Mouse (Mus musculus): ENCODE results near the gene Creld1. TPM values are rescaled to one million over a fixed set of nuclear protein-coding genes. Genes with fewer than 3 reads are reported as not detected.

Gene Creld1
- polyA plus RNA-seq, 1 experiment = 0.38 TPM

DNA sequence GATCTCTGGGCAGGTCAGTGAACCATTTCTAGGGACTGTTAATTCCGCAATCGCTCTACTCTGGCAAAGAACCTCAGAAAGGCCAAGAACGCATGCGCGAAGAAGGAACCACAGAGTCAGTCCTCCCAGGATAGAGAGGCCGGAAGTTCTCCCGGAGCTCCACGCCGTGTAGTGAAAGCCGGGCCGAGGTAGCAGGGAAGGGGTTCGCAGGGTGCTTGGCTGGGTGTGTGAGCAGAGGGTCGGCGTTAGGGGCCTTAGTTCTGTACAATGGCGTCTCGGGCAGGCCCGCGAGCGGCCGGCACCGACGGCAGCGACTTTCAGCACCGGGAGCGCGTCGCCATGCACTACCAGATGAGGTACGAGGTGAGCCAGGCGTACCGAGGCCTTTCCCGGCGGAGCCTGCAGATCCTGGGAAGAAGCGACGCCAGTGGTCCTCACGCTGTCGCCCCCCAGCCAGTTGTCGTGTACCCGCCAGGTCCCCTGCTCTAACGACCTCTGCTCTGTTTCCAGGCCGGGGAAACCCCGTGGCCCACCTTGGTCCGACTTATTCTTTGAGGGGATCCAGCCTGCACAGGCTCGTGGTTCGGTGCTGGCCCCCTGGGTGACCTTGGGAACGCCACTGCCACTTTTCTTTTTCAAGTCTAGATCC is 40.5 kb upstream of the Creld1 start, which contains the start of gene Jagn1:
TSS of gene Jagn1 (plus strand) at position 128 of the 649 bp plus-strand sequence.
- Histone ChIP-seq H3K27me3 (ENCODE audit: control insufficient read depth) (no peaks in the 10 kb centered on the region), H3K4me3 (replicated peaks) (peak within 1 kb of the TSS; percentile 74), H3K36me3 (ENCODE audit: control insufficient read depth) (peaks cover 17% of the 10 kb centered on the region), H3K4me1 (ENCODE audit: control insufficient read depth) (peaks cover 19% of the 10 kb centered on the region), H3K9me3 (ENCODE audit: control insufficient read depth, low read length) (no peaks in the 10 kb centered on the region)
- TF ChIP-seq GATA1 (IDR thresholded peaks at IDR 0.05; ENCODE audit: low read length) = no peak
- no peak for TF ChIP-seq TAL1 (IDR thresholded peaks at IDR 0.05; ENCODE audit: low read length)

GRCm38 (mm10) chr6:113443091-113443490 is 40.0 kb upstream of the Creld1 start:
- no peak for TF ChIP-seq TAL1 (IDR thresholded peaks at IDR 0.05; ENCODE audit: low read length)
- TF ChIP-seq GATA1 (IDR thresholded peaks at IDR 0.05; ENCODE audit: low read length) = no peak
- Histone ChIP-seq H3K4me3 (replicated peaks) (peak overlapping the region; percentile 74), H3K4me1 (ENCODE audit: control insufficient read depth) (peaks cover 19% of the 10 kb centered on the region), H3K27me3 (ENCODE audit: control insufficient read depth) (no peaks in the 10 kb centered on the region), H3K36me3 (ENCODE audit: control insufficient read depth) (peaks cover 22% of the 10 kb centered on the region), H3K9me3 (ENCODE audit: control insufficient read depth, low read length) (no peaks in the 10 kb centered on the region)

DNA sequence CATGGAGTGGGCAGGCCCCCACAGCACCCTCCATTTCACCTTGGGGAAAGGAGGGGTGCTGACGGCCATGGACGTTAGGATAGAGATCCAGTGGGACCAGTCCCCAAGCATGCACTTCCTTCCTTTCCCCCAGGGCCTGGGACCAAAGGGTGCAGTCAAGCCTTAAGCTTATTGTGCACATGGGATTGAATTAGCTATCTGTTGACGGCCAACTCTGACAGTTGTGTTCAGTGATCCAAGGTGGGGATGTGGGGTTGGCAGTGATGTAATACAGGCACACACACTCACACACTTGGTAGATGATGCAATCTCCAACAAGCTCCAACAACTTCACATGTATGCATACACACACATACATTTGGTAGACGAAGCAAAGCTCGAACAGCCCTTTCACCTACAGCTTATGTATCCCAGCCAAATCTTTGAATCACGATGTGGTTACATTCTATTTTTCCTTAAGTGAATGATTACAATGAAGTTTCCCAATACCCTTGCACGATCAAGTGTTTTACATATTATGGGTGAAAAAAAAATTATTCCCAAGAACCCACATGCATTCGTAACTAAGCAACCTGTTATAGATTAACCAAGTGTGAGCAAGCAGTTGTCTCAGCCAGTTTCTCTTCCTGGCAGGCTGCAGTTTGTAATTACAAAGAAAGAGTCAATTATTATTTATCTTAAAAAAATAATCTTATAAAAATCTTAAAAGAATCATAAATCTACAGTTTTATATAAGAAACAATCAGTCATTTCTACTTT is 38.7 kb upstream of the Creld1 start:
- H3K36me3 ChIP-seq (ENCODE audit: control insufficient read depth) = peaks cover 30% of the 10 kb centered on the region
- no peaks in the 10 kb centered on the region for H3K9me3 ChIP-seq (ENCODE audit: control insufficient read depth, low read length)
- TF ChIP-seq TAL1 (IDR thresholded peaks at IDR 0.05; ENCODE audit: low read length) (no peak), GATA1 (IDR thresholded peaks at IDR 0.05; ENCODE audit: low read length) (no peak)

DNA sequence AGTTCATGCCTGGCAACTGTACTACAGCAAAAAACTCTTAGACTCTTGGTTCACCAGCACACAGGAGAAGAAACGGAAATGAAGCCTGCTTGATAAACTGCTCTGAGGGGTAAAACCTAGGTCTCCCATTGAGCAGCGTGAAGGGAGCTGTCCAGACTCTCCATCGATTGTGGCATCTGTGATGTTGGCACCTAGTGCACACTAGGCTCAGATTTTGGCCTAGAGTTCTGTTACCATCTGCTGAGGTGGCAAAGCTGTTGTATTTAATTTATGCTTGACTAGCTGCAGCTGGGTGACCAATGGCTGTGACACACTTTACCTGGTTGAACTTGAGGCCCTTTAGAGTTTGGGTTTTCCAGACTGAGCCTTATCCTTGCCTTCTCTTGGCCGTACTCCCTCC is 35.5 kb upstream of the Creld1 start:
- TF ChIP-seq GATA1 (IDR thresholded peaks at IDR 0.05; ENCODE audit: low read length) = no peak
- no peak for TF ChIP-seq TAL1 (IDR thresholded peaks at IDR 0.05; ENCODE audit: low read length)
- Histone ChIP-seq H3K9me3 (ENCODE audit: control insufficient read depth, low read length) (no peaks in the 10 kb centered on the region), H3K4me3 (replicated peaks) (no peak overlapping the region), H3K27me3 (ENCODE audit: control insufficient read depth) (no peaks in the 10 kb centered on the region), H3K36me3 (ENCODE audit: control insufficient read depth) (peaks cover 30% of the 10 kb centered on the region), H3K4me1 (ENCODE audit: control insufficient read depth) (peaks cover 11% of the 10 kb centered on the region)

More for the DNA sequence above, 38.7 kb upstream of the Creld1 start:
- Histone ChIP-seq H3K27me3 (ENCODE audit: control insufficient read depth) (no peaks in the 10 kb centered on the region), H3K4me1 (ENCODE audit: control insufficient read depth) (peaks cover 19% of the 10 kb centered on the region), H3K4me3 (replicated peaks) (no peak overlapping the region)

DNA sequence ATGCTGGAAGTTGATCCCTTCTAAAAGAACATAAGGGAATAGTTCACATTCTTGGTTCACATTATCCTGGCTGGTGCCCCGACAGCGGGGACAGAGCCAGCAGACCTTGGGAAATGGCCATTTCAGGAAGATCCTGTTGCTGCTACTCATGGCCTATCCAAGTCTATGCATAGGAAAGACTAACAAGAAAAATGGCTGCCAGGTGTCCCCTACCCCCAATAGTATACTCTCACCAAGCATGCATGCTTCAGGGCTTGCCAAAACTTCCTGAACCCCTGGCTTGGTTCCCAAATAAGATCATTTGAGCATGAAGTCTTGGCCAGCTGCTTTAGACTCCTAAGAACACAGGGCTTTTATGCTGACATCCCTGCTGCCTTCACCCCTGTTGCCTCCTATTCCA is 31.3 kb upstream of the Creld1 start:
- Histone ChIP-seq H3K4me1 (ENCODE audit: control insufficient read depth) (no peaks in the 10 kb centered on the region), H3K36me3 (ENCODE audit: control insufficient read depth) (peaks cover 20% of the 10 kb centered on the region), H3K4me3 (replicated peaks) (no peak overlapping the region), H3K9me3 (ENCODE audit: control insufficient read depth, low read length) (no peaks in the 10 kb centered on the region), H3K27me3 (ENCODE audit: control insufficient read depth) (no peaks in the 10 kb centered on the region)
- TF ChIP-seq GATA1 (IDR thresholded peaks at IDR 0.05; ENCODE audit: low read length) = no peak
- TF ChIP-seq TAL1 (IDR thresholded peaks at IDR 0.05; ENCODE audit: low read length) = no peak

DNA sequence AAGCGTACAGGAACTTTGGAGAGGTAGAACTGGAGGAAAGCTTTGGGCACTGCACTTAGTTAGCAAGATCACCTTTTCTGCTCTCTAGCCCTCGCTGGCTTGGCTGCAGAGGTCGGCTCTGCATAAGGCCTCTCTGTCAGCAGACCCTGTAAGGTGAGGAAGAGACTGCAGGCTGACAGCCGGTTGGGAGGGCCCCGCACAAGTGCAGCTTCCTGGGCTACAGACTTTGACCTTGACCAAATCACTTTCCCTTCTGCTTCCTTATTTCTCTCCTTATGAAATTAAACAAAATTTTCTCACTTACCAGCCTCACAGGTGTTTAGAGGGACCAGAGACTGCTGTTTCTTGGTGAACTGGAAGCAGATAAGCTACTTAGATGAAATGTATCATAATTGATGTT is 28.1 kb upstream of the Creld1 start:
- H3K27me3 ChIP-seq (ENCODE audit: control insufficient read depth) = no peaks in the 10 kb centered on the region; the same call in 1 of the 2 replicates
- no peaks in the 10 kb centered on the region for H3K9me3 ChIP-seq (ENCODE audit: control insufficient read depth, low read length)
- no peaks in the 10 kb centered on the region for H3K36me3 ChIP-seq (ENCODE audit: control insufficient read depth)
- H3K4me1 ChIP-seq (ENCODE audit: control insufficient read depth) = no peaks in the 10 kb centered on the region
- TF ChIP-seq GATA1 (IDR thresholded peaks at IDR 0.05; ENCODE audit: low read length) (no peak), TAL1 (IDR thresholded peaks at IDR 0.05; ENCODE audit: low read length) (no peak)
- no peak overlapping the region for H3K4me3 ChIP-seq (replicated peaks)

DNA sequence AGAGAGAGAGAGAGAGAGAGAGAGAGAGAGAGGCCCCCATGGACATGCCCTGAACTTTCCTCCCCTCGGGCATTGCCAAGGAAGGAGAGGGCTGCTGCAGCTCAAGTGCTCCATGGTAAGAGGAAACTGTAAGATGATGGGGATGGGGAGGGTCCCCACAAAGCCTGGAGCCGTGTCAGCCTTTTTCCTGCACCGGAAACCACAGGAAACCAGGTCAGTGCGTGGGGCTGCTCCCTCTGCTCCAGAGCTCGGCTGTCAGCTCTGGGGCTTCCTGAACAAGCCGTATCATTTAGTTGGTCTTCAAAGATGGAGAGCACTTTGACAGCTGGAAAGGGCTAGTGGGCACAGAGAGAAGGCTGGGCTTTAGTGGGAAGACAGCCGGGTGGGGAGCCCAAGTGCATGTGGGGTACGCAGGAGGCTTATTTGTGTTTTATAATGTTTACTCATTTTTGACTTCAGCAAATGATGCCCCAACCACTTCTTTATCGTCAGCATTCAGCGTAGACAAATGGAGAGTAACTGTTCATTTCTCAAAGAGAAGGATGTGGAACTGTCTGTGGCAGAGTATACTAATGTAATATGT is 25.1 kb upstream of the Creld1 start, which contains the start of gene Il17re:
TSS of gene Il17re (plus strand) at position 533 of the 583 bp plus-strand sequence.
- Histone ChIP-seq H3K4me3 (replicated peaks) (no peak within 1 kb of the TSS), H3K9me3 (ENCODE audit: control insufficient read depth, low read length) (no peaks in the 10 kb centered on the region), H3K36me3 (ENCODE audit: control insufficient read depth) (no peaks in the 10 kb centered on the region), H3K4me1 (ENCODE audit: control insufficient read depth) (no peaks in the 10 kb centered on the region), H3K27me3 (ENCODE audit: control insufficient read depth) (no peaks in the 10 kb centered on the region; the same call in 1 of the 2 replicates)
- TF ChIP-seq TAL1 (IDR thresholded peaks at IDR 0.05; ENCODE audit: low read length) (no peak), GATA1 (IDR thresholded peaks at IDR 0.05; ENCODE audit: low read length) (no peak)

DNA sequence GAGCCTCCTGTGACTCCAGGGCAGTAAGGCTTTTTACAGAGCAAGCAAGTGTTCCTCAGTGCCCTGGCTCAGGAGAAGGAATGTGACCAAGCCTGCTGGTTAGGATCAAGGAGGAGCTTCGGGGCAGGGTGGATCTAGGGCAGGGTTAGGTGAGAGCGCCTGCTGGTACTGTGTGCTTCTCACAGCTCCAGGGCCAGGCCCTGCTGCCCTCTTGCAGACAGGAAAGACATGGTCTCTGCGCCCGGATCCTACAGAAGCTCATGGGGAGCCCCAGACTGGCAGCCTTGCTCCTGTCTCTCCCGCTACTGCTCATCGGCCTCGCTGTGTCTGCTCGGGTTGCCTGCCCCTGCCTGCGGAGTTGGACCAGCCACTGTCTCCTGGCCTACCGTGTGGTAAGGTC is 24.5 kb upstream of the Creld1 start:
- H3K36me3 ChIP-seq (ENCODE audit: control insufficient read depth) = no peaks in the 10 kb centered on the region
- no peaks in the 10 kb centered on the region for H3K4me1 ChIP-seq (ENCODE audit: control insufficient read depth)
- TF ChIP-seq TAL1 (IDR thresholded peaks at IDR 0.05; ENCODE audit: low read length) = no peak
- H3K27me3 ChIP-seq (ENCODE audit: control insufficient read depth) = no peaks in the 10 kb centered on the region; the same call in 1 of the 2 replicates
- no peaks in the 10 kb centered on the region for H3K9me3 ChIP-seq (ENCODE audit: control insufficient read depth, low read length)
- no peak overlapping the region for H3K4me3 ChIP-seq (replicated peaks)

- no peak for TF ChIP-seq GATA1 (IDR thresholded peaks at IDR 0.05; ENCODE audit: low read length)
- Histone ChIP-seq H3K36me3 (ENCODE audit: control insufficient read depth) (no peaks in the 10 kb centered on the region), H3K27me3 (ENCODE audit: control insufficient read depth) (0 out of 2 replicates have a peak, but pooled peaks cover 2% of the 10 kb centered on the region), H3K9me3 (ENCODE audit: control insufficient read depth, low read length) (no peaks in the 10 kb centered on the region), H3K4me3 (replicated peaks) (no peak overlapping the region), H3K4me1 (ENCODE audit: control insufficient read depth) (peaks cover 2% of the 10 kb centered on the region)
These were observed 19.1 kb upstream of the Creld1 start for GRCm38 (mm10) chr6:113464040-113464439.
